Mouse (Mus musculus): ENCODE measurements around the gene Nufip1. TPM values are rescaled to one million over a fixed set of nuclear protein-coding genes. Genes with fewer than 3 reads are reported as not detected.
"Not testable (repeated sequence)": the region's sequence is repeated elsewhere in the genome, so short reads cannot be mapped to it uniquely, and the experiment has no call there.

The Nufip1 gene
- polyA plus RNA-seq, 1 experiment = 6.4 TPM

GRCm38 (mm10) chr14:76151820-76152161 is 41.1 kb downstream of the Nufip1 start:
- Histone ChIP-seq H3K4me3 (ENCODE audit: insufficient read depth, low read length) (peak overlapping the region; percentile 47), H3K27ac (ENCODE audit: insufficient read depth, low read length) (peak overlapping the region; percentile 85; the same call in 1 of the 2 replicates), H3K4me1 (ENCODE audit: control insufficient read depth, insufficient read depth, low read length) (no peaks in the 10 kb centered on the region)
- TF ChIP-seq CTCF (IDR thresholded peaks at IDR 0.05; ENCODE audit: extremely low read depth, insufficient read depth, low read length) (no peak), POLR2A (IDR thresholded peaks at IDR 0.05; ENCODE audit: extremely low read depth, insufficient read depth, low read length) (no peak)

- peak; percentile 39; the same call in 1 of the 2 replicates for TF ChIP-seq CTCF (IDR thresholded peaks at IDR 0.05; ENCODE audit: extremely low read depth, insufficient read depth, low read length)
- TF ChIP-seq POLR2A (IDR thresholded peaks at IDR 0.05; ENCODE audit: extremely low read depth, insufficient read depth, low read length) = peak; percentile 99
- no peaks in the 10 kb centered on the region for H3K4me1 ChIP-seq (ENCODE audit: control insufficient read depth, insufficient read depth, low read length)
- H3K27ac ChIP-seq (ENCODE audit: insufficient read depth, low read length) = peak overlapping the region; percentile 85
- H3K4me3 ChIP-seq (ENCODE audit: insufficient read depth, low read length) = peak overlapping the region; percentile 47
These were observed 41.7 kb downstream of the Nufip1 start for GRCm38 (mm10) chr14:76152162-76153002.

GRCm38 (mm10) chr14:76153003-76153675 is 42.4 kb downstream of the Nufip1 start:
- Histone ChIP-seq H3K4me3 (ENCODE audit: insufficient read depth, low read length) (peak overlapping the region; percentile 47), H3K27ac (ENCODE audit: insufficient read depth, low read length) (no peak overlapping the region), H3K4me1 (ENCODE audit: control insufficient read depth, insufficient read depth, low read length) (no peaks in the 10 kb centered on the region)
- TF ChIP-seq CTCF (IDR thresholded peaks at IDR 0.05; ENCODE audit: extremely low read depth, insufficient read depth, low read length) (no peak), POLR2A (IDR thresholded peaks at IDR 0.05; ENCODE audit: extremely low read depth, insufficient read depth, low read length) (no peak)

- Histone ChIP-seq H3K4me1 (ENCODE audit: control insufficient read depth, insufficient read depth, low read length) (no peaks in the 10 kb centered on the region), H3K4me3 (ENCODE audit: insufficient read depth, low read length) (no peak overlapping the region; the same call in 1 of the 2 replicates), H3K27ac (ENCODE audit: insufficient read depth, low read length) (no peak overlapping the region)
- TF ChIP-seq POLR2A (IDR thresholded peaks at IDR 0.05; ENCODE audit: extremely low read depth, insufficient read depth, low read length) (no peak), CTCF (IDR thresholded peaks at IDR 0.05; ENCODE audit: extremely low read depth, insufficient read depth, low read length) (no peak)
These were observed 43.1 kb downstream of the Nufip1 start for GRCm38 (mm10) chr14:76153828-76154227.

GRCm38 (mm10) chr14:76158192-76158785 is 47.6 kb downstream of the Nufip1 start:
- H3K4me1 ChIP-seq (ENCODE audit: control insufficient read depth, insufficient read depth, low read length) = no peaks in the 10 kb centered on the region
- no peak overlapping the region for H3K4me3 ChIP-seq (ENCODE audit: insufficient read depth, low read length)
- TF ChIP-seq CTCF (IDR thresholded peaks at IDR 0.05; ENCODE audit: extremely low read depth, insufficient read depth, low read length) (no peak), POLR2A (IDR thresholded peaks at IDR 0.05; ENCODE audit: extremely low read depth, insufficient read depth, low read length) (no peak)
- H3K27ac ChIP-seq (ENCODE audit: insufficient read depth, low read length) = no peak overlapping the region

GRCm38 (mm10) chr14:76160580-76160979 is 49.9 kb downstream of the Nufip1 start:
- H3K4me3 ChIP-seq (ENCODE audit: insufficient read depth, low read length); H3K4me1 ChIP-seq (ENCODE audit: control insufficient read depth, insufficient read depth, low read length); H3K27ac ChIP-seq (ENCODE audit: insufficient read depth, low read length): not testable (repeated sequence)

- no peak for TF ChIP-seq CTCF (IDR thresholded peaks at IDR 0.05; ENCODE audit: extremely low read depth, insufficient read depth, low read length)
- no peak for TF ChIP-seq POLR2A (IDR thresholded peaks at IDR 0.05; ENCODE audit: extremely low read depth, insufficient read depth, low read length)
- Histone ChIP-seq H3K27ac (ENCODE audit: insufficient read depth, low read length) (no peak overlapping the region), H3K4me3 (ENCODE audit: insufficient read depth, low read length) (no peak overlapping the region), H3K4me1 (ENCODE audit: control insufficient read depth, insufficient read depth, low read length) (0 out of 2 replicates have a peak, but pooled peaks cover 1% of the 10 kb centered on the region)
These were observed 53.5 kb downstream of the Nufip1 start for GRCm38 (mm10) chr14:76164236-76164635.

- Histone ChIP-seq H3K27ac (ENCODE audit: insufficient read depth, low read length) (no peak overlapping the region), H3K4me3 (ENCODE audit: insufficient read depth, low read length) (no peak overlapping the region), H3K4me1 (ENCODE audit: control insufficient read depth, insufficient read depth, low read length) (0 out of 2 replicates have a peak, but pooled peaks cover 1% of the 10 kb centered on the region)
- TF ChIP-seq CTCF (IDR thresholded peaks at IDR 0.05; ENCODE audit: extremely low read depth, insufficient read depth, low read length) (no peak), POLR2A (IDR thresholded peaks at IDR 0.05; ENCODE audit: extremely low read depth, insufficient read depth, low read length) (no peak)
These were observed 54.4 kb downstream of the Nufip1 start for GRCm38 (mm10) chr14:76164904-76165755.

GRCm38 (mm10) chr14:76169876-76170466 is 59.3 kb downstream of the Nufip1 start:
- H3K4me3 ChIP-seq (ENCODE audit: insufficient read depth, low read length) = no peak overlapping the region
- H3K27ac ChIP-seq (ENCODE audit: insufficient read depth, low read length) = no peak overlapping the region
- H3K4me1 ChIP-seq (ENCODE audit: control insufficient read depth, insufficient read depth, low read length) = no peaks in the 10 kb centered on the region
- TF ChIP-seq POLR2A (IDR thresholded peaks at IDR 0.05; ENCODE audit: extremely low read depth, insufficient read depth, low read length) = no peak
